Mouse (Mus musculus): ENCODE data around the gene Pam16.

DNA sequence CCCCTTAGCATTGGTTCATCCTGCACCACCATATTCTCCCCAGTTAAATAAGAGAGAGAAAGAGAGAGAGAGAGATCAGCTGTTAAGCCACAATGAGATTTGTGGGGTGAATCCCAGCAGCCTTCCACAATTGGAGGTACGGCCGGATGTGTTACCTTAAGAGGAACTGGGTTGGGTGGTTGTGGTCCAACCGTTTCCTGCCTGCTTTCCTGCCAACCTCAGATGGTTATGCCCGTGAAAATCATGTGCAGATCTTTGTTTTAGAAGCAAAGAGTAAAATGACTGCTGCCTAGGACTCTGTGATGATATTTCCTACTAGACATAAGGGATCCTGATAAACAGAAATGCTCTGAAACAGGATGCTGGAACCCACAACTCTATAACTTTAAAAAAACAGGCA lies 49.3 kb upstream of the Pam16 start:
- TF ChIP-seq POLR2A (IDR thresholded peaks at IDR 0.05; ENCODE audit: borderline replicate concordance, extremely low read depth, insufficient read depth, insufficient read length, poor library complexity, severe bottlenecking) = no peak
- TF ChIP-seq CTCF (IDR thresholded peaks at IDR 0.05; ENCODE audit: borderline replicate concordance, extremely low read depth, insufficient read depth, insufficient read length) = no peak
